Mouse (Mus musculus) C2C12 (cell line): Measurements from ENCODE around the gene Smad1.

ENCODE experiments used
- CEBPB ChIP-seq: IDR thresholded peaks from one replicate; pipeline ENCODE4 v1.6.1; 2011; ENCODE audit warnings: low read depth, mild to moderate bottlenecking, control low read depth, moderate library complexity
- CTCF ChIP-seq: IDR thresholded peaks from one replicate; pipeline ENCODE4 v1.5.1; 2011; ENCODE audit not compliant: control insufficient read depth, insufficient read depth, insufficient read length
- FOSL1 ChIP-seq: IDR thresholded peaks from one replicate; pipeline ENCODE4 v1.8.0; 2011; ENCODE audit warnings: mild to moderate bottlenecking, low read length; ENCODE audit not compliant: poor library complexity, insufficient read depth, severe bottlenecking
- MYOD1 ChIP-seq: IDR thresholded peaks from one replicate; pipeline ENCODE4 v1.6.1; 2011; ENCODE audit warnings: low read depth; ENCODE audit not compliant: control insufficient read depth, insufficient read length
- MYOG ChIP-seq: IDR thresholded peaks from one replicate; pipeline ENCODE4 v1.6.1; 2011; ENCODE audit not compliant: control insufficient read depth, insufficient read length; ENCODE audit errors: extremely low read depth

DNA sequence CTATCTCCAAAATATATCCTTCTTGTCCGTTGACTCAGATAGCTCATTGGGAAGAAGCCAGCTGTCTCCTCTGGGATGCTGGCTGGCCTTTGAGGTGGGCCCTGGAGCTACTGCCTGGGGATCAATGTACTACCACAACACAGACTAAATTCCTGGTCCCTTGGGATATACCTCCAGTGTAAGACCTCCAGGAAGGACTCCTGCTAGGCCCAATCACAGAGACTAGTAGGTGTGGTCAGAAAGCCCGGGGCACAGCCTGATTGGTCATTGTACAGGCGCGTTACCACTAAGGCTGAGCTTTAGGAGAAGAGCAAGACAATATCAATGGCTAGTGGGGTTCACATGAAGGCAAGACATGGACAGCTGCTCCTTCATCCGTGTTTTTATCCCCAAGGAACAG, 93.4 kb downstream of the Smad1 start:
- TF ChIP-seq CTCF (no peak), CEBPB (no peak), MYOG (no peak), FOSL1 (no peak), MYOD1 (no peak)
